Mouse (Mus musculus): ENCODE measurements around the gene Sik3.

GRCm38 (mm10) chr9:46261131-46261530 lies 248.5 kb downstream of the Sik3 start:
- no peak for TF ChIP-seq POLR2A (IDR thresholded peaks at IDR 0.05; ENCODE audit: extremely low read depth, insufficient read depth, low read length)
- no peak for TF ChIP-seq CTCF (IDR thresholded peaks at IDR 0.05; ENCODE audit: extremely low read depth, insufficient read depth, low read length)

Measured in cortical plate, adult 2 months (tissue).